Mouse (Mus musculus) MN1 (cell line): ENCODE results near the gene Gm11238.
"Not testable (repeated sequence)": the region's sequence is repeated elsewhere in the genome, so short reads cannot be mapped to it uniquely, and the experiment has no call there.

Experiments used
- DNase-seq: peaks from one replicate; pipeline ENCODE4 v3.0.0-alpha.2; 2016; ENCODE audit warnings: low spot score

Gm11238 gene

GRCm38 (mm10) chr4:73607581-73607980 is at the start of gene Gm11238:
Gm11238 (plus strand) TSS chr4:73607881.
- DNase-seq, result not testable (repeated sequence)

- peak; percentile 6 for DNase-seq
Observed at GRCm38 (mm10) chr4:73599248-73599647, 8.4 kb upstream of the Gm11238 start.

GRCm38 (mm10) chr4:73622684-73623083 is 15.0 kb downstream of the Gm11238 start, which contains the start of gene Gm11237:
Gm11237 (plus strand) TSS chr4:73622984.
- not testable (repeated sequence) for DNase-seq

GRCm38 (mm10) chr4:73637821-73638220 is 30.1 kb downstream of the Gm11238 start, which contains the start of gene Gm11236:
Gm11236 (plus strand) TSS chr4:73638121.
- not testable (repeated sequence) for DNase-seq

- DNase-seq, result not testable (repeated sequence)
Observed at GRCm38 (mm10) chr4:73661864-73662263, 54.2 kb downstream of the Gm11238 start.

GRCm38 (mm10) chr4:73668054-73668453 is 60.4 kb downstream of the Gm11238 start, which contains the start of gene Gm11239:
Gm11239 (plus strand) TSS chr4:73668354.
- DNase-seq, result not testable (repeated sequence)

GRCm38 (mm10) chr4:73683216-73683615 is 75.5 kb downstream of the Gm11238 start, which contains the start of gene Gm428:
Gm428 (plus strand) TSS chr4:73683516.
- DNase-seq, result not testable (repeated sequence)
